Mouse (Mus musculus) splenic B cell, adult 2 months (primary cell): Measurements from ENCODE around the gene Gm45234.

Source experiments
- DNase-seq: peaks from one replicate; pipeline ENCODE4 v3.0.0-alpha.2; 2011; ENCODE audit warnings: low read depth, low spot score
- H3K27me3 ChIP-seq: 2 replicates; pipeline ENCODE4 v1.6.1; 2012; ENCODE audit warnings: mild to moderate bottlenecking, low read length, moderate library complexity, mixed read lengths; ENCODE audit not compliant: control insufficient read depth, poor library complexity, insufficient read depth, severe bottlenecking
- H3K36me3 ChIP-seq: 2 replicates; pipeline ENCODE4 v1.6.1; 2012; ENCODE audit warnings: mild to moderate bottlenecking, low read length, moderate library complexity, mixed read lengths; ENCODE audit not compliant: control insufficient read depth, poor library complexity, insufficient read depth, severe bottlenecking

Gene Gm45234

GRCm38 (mm10) chr6:124696441-124697150 is 59.2 kb downstream of the Gm45234 start:
- Histone ChIP-seq H3K36me3 (no peaks in the 10 kb centered on the region; the same call in none of the 2 replicates), H3K27me3 (no peaks in the 10 kb centered on the region)
- DNase-seq, result no peak

GRCm38 (mm10) chr6:124694166-124694955 is 61.5 kb downstream of the Gm45234 start:
- DNase-seq, result no peak
- no peaks in the 10 kb centered on the region for H3K27me3 ChIP-seq

DNA sequence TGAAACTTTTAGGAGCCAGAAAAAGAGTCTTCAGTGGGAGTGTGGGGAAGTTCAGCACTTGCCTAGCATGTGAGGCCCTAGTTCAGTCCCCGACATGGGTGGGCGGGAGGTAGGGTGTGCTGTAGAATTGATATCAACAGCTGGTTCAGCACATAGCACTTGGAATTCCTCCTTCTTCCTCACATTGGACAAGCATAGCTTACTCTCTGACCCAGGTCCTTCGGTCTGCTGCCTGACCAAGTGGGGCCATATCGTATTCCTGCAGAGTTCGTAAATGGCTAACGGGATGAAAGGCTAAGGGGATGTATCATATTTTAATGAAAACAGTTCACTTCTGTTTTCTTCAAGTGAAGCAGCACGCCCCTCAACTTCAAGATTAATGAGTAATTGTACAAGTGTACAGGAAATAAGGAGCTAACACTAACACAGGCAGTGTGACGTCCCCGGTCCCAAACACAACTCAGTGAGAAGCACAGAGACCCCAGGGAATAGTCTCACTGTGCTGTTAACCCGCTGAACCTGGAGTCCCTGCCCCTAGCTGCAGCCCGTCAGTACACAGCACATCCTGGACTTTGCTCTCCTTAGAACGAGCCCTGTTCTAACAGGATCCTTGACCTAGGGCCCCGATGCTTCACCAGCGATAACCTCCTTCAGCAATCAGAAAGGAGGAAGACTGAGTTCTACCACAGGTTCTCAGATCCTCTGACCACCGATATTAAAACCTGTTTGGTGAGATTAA is 62.4 kb downstream of the Gm45234 start:
- no peak for DNase-seq
- H3K36me3 ChIP-seq, result no peaks in the 10 kb centered on the region; the same call in 1 of the 2 replicates
- H3K27me3 ChIP-seq, result no peaks in the 10 kb centered on the region

More at GRCm38 (mm10) chr6:124694166-124694955, 61.5 kb downstream of the Gm45234 start:
- no peaks in the 10 kb centered on the region; the same call in none of the 2 replicates for H3K36me3 ChIP-seq

DNA sequence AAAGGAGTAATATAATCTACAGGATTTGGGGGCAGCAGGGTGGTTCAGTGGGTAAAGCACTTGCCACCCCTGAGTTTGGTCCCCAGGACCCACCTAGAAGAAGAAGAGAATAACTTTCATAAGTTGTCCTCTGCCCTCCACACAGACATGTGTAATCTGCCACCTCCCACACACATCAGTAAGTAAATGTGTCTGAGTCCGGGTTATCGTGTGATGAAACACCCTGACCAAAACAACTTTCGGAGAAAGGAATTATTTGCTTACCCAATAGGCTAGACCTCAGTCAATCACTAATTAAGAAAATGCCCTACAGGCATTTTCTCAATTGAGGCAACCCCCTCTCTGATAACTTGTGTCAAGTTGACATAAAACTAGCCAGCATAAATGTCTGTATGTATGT is 65.3 kb downstream of the Gm45234 start:
- H3K36me3 ChIP-seq, result no peaks in the 10 kb centered on the region
- no peak for DNase-seq
- no peaks in the 10 kb centered on the region for H3K27me3 ChIP-seq
